Mouse (Mus musculus): ENCODE results near the gene Pts.

DNA sequence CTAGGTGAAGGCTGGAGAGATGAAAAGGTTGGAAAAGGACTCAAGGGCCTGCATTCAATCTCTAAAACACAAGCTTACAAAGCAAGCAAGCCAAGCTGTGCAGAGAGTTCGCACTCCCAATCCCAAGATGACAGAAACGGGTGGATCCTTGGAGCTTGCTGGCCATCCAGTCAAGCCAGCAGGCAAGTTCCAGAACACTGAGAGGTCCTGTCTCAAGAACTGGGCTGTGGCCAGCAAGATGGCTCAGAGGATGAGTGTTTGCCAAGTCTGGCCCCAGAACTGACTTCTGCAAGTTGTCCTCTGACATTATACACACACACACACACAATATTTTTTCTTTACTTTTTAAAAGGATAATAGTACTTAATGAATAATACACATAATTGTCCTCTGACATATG is 39.4 kb upstream of the Pts start:
- TF ChIP-seq CTCF (conservative IDR thresholded peaks at IDR 0.05; ENCODE audit: insufficient read depth, insufficient read length, low read depth, low read length) (no peak), POLR2A (IDR thresholded peaks at IDR 0.05; ENCODE audit: low read depth, low read length) (no peak)

Measured in kidney, adult 2 months (tissue).